Comparison of ENCODE assay signal across 8 mouse cellular contexts in the genomic region with DNA sequence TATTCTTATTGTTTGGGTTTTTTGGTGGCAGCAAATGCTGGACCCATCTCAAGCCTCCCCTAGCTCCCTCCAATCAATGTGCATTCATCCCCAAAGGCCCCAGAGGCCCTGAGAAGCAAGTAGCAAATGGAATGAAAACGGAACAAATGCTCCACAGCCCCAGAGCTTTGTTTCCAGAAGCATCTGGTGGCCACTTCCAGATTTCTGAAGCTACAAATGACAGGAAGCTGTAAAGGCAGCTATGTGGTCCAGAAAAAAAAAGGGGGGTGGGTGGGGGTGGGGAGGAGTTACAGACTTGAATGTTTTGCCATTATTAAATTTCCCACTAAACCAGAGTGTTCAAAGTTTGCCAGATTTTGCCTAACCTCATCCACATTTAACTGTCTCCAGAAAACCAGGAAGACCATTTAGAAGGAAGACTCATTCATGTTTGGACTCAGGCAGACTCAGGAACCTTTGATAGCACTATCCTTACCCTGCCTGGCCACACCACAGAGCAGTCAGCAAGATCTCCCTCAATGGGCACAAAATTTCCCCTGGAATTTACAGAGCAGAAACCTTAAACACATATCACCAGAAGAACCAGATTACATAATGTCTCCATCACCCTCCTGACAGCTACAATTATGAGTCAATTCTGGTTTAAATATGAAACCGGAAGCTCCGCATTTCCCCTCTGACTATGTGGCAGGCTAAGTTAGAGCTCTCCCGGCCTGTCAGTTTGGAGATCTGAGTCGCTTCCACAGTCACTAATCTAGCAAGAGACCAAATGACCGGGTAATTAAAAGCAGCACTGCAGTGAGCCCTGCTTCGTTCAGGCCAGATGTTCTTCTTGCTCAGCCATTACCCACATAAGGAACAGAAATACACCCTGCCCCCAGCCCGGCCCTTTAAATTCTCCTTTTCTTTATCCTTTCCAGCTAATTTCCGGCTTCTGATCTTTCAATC.
A peak's percentile ranks its signal among the peaks of the same experiment; 100 is the strongest.
DNase-seq lines count a peak whose midpoint lies in the region; ATAC-seq and TF ChIP-seq lines count a peak whose summit lies in the region.

No protein-coding gene starts in this region.

- TF ChIP-seq CTCF in embryonic fibroblast, embryonic 13.5 days (IDR thresholded peaks at IDR 0.05; ENCODE audit: borderline replicate concordance, insufficient read depth, low read length) = no peak
- no peak for TF ChIP-seq CTCF in liver, adult 2 months (IDR thresholded peaks at IDR 0.05; ENCODE audit: low read depth, low read length)
- no peak for TF ChIP-seq CTCF in midbrain, postnatal 0 days (IDR thresholded peaks at IDR 0.05)

- peak overlapping the region; percentile 98 for H3K27ac ChIP-seq in embryonic fibroblast, embryonic 13.5 days (ENCODE audit: insufficient read depth, low read length)
- peak overlapping the region; percentile 58 for H3K27ac ChIP-seq in hindbrain, embryonic 11.5 days (ENCODE audit: low read depth, low read length)
- peak overlapping the region; percentile 62 for H3K27ac ChIP-seq in liver, adult 2 months (replicated peaks; ENCODE audit: insufficient read depth, low read depth, low read length)
- H3K27ac ChIP-seq in midbrain, postnatal 0 days (ENCODE audit: low read depth, low read length) = peak overlapping the region; percentile 34; the same call in 1 of the 2 replicates

- no peaks in the 10 kb centered on the region for H3K27me3 ChIP-seq in hindbrain, embryonic 11.5 days (ENCODE audit: control insufficient read depth, insufficient read depth, low read length)
- 0 out of 2 replicates have a peak, but pooled peaks cover 6% of the 10 kb centered on the region for H3K27me3 ChIP-seq in liver, adult 2 months (ENCODE audit: control insufficient read depth, insufficient read depth, low read length)
- no peaks in the 10 kb centered on the region for H3K27me3 ChIP-seq in midbrain, postnatal 0 days (ENCODE audit: insufficient read depth, low read length)

- peak overlapping the region; percentile 22; the same call in 1 of the 2 replicates for H3K4me2 ChIP-seq in hindbrain, embryonic 11.5 days (replicated peaks; ENCODE audit: low read depth, low read length)
- peak overlapping the region; percentile 35; the same call in 1 of the 2 replicates for H3K4me2 ChIP-seq in midbrain, postnatal 0 days (ENCODE audit: low read depth, low read length, poor library complexity, severe bottlenecking)

- no peaks in the 10 kb centered on the region for H3K9me3 ChIP-seq in hindbrain, embryonic 11.5 days (ENCODE audit: control insufficient read depth, low read length)
- H3K9me3 ChIP-seq in midbrain, postnatal 0 days (ENCODE audit: low read length) = no peaks in the 10 kb centered on the region

- no peak for ATAC-seq in hindbrain, embryonic 11.5 days (ENCODE audit: low FRiP score)
- ATAC-seq in midbrain, postnatal 0 days (ENCODE audit: low FRiP score) = no peak

- 12% methylated on average over 9 of the region's 9 CpGs for WGBS in hindbrain, embryonic 11.5 days
- 43% methylated on average over 9 of the region's 9 CpGs for WGBS in liver, adult 2 months
- 8% methylated on average over 9 of the region's 9 CpGs for WGBS in midbrain, postnatal 0 days

- H3K79me2 ChIP-seq in liver, adult 2 months (ENCODE audit: control insufficient read depth, insufficient read depth, low read length) = no peaks in the 10 kb centered on the region

- no peak; the same call in 1 of the 2 replicates for TF ChIP-seq POLR2A in embryonic fibroblast, embryonic 13.5 days (IDR thresholded peaks at IDR 0.05; ENCODE audit: low read depth, low read length)
- TF ChIP-seq POLR2A in liver, adult 2 months (IDR thresholded peaks at IDR 0.05; ENCODE audit: extremely low read depth, insufficient read depth, low read length) = no peak

- DNase-seq in 3T3-L1 (ENCODE audit: low read depth, low spot score) = peak; percentile 93
- peak; percentile 76 for DNase-seq in CD4-positive, CD25-positive, alpha-beta regulatory T cell, adult 2 months (ENCODE audit: low read depth, low spot score)
- peak; percentile 56 for DNase-seq in hindbrain, embryonic 11.5 days (ENCODE audit: low spot score)
- peak; percentile 44 for DNase-seq in liver, adult 2 months (ENCODE audit: extremely low read depth, low read depth, low spot score)
- DNase-seq in midbrain, postnatal 0 days (ENCODE audit: low spot score) = peak; percentile 36
- no peak for DNase-seq in gastrocnemius, postnatal 4 days (ENCODE audit: low spot score in 2 of 2)
- DNase-seq in cerebellum, adult 9-10 months = no peak

- H3K9ac ChIP-seq in hindbrain, embryonic 11.5 days (ENCODE audit: low read depth, low read length) = peak overlapping the region; percentile 4; the same call in 1 of the 2 replicates
- H3K9ac ChIP-seq in liver, adult 2 months (ENCODE audit: low read depth, low read length) = no peak overlapping the region
- H3K9ac ChIP-seq in midbrain, postnatal 0 days (replicated peaks; ENCODE audit: low read length, poor library complexity, severe bottlenecking) = no peak overlapping the region

- no peaks in the 10 kb centered on the region for H3K36me3 ChIP-seq in hindbrain, embryonic 11.5 days (ENCODE audit: control insufficient read depth, insufficient read depth, low read length)
- H3K36me3 ChIP-seq in liver, adult 2 months (ENCODE audit: control insufficient read depth, insufficient read depth, low read length) = no peaks in the 10 kb centered on the region
- no peaks in the 10 kb centered on the region for H3K36me3 ChIP-seq in midbrain, postnatal 0 days (ENCODE audit: insufficient read depth, low read length)

- H3K4me3 ChIP-seq in embryonic fibroblast, embryonic 13.5 days (ENCODE audit: insufficient read depth, low read length) = peak overlapping the region; percentile 7; the same call in 1 of the 2 replicates
- H3K4me3 ChIP-seq in hindbrain, embryonic 11.5 days (ENCODE audit: low read depth, low read length) = no peak overlapping the region
- H3K4me3 ChIP-seq in liver, adult 2 months (ENCODE audit: insufficient read depth, low read depth, low read length) = no peak overlapping the region
- no peak overlapping the region; the same call in 1 of the 2 replicates for H3K4me3 ChIP-seq in midbrain, postnatal 0 days (ENCODE audit: low read depth, low read length)

- H3K4me1 ChIP-seq in embryonic fibroblast, embryonic 13.5 days (ENCODE audit: control insufficient read depth, insufficient read depth, low read length) = peaks cover 10% of the 10 kb centered on the region; the same call in 1 of the 2 replicates
- peaks cover 13% of the 10 kb centered on the region for H3K4me1 ChIP-seq in hindbrain, embryonic 11.5 days (replicated peaks; ENCODE audit: control insufficient read depth, insufficient read depth, low read length)
- no peaks in the 10 kb centered on the region for H3K4me1 ChIP-seq in liver, adult 2 months (ENCODE audit: control insufficient read depth, insufficient read depth, low read length)
- peaks cover 8% of the 10 kb centered on the region for H3K4me1 ChIP-seq in midbrain, postnatal 0 days (ENCODE audit: insufficient read depth, low read length)

Comparison
In these comparisons a context has a peak if more than half of its experiments do, and no peak if none do; other contexts are left out.
1. DNase-seq: peak in 3T3-L1 (single experiment), CD4-positive, CD25-positive, alpha-beta regulatory T cell, adult 2 months (single experiment), hindbrain, embryonic 11.5 days (single experiment), liver, adult 2 months (single experiment) and midbrain, postnatal 0 days (single experiment); none in gastrocnemius, postnatal 4 days (0 of 2) and cerebellum, adult 9-10 months (single experiment).
2. H3K27ac ChIP-seq: peak in every context shown above with its lines; median percentile 98 in embryonic fibroblast, embryonic 13.5 days; 62 in liver, adult 2 months; 58 in hindbrain, embryonic 11.5 days; 34 in midbrain, postnatal 0 days.